Mouse (Mus musculus): Measurements from ENCODE around the gene Ms4a4d. TPM values are rescaled to one million over a fixed set of nuclear protein-coding genes. Genes with fewer than 3 reads are reported as not detected.
"Not testable (repeated sequence)": the region's sequence is repeated elsewhere in the genome, so short reads cannot be mapped to it uniquely, and the experiment has no call there.

Ms4a4d gene
- total and polyA plus RNA-seq, 2 experiments, result 3.8 to 7.1 TPM

- Histone ChIP-seq H3K9ac (ENCODE audit: low read depth, low read length) (no peak overlapping the region), H3K4me1 (ENCODE audit: control insufficient read depth, insufficient read depth, low read length) (no peaks in the 10 kb centered on the region), H3K79me2 (ENCODE audit: control insufficient read depth, insufficient read depth, low read length) (no peaks in the 10 kb centered on the region), H3K36me3 (ENCODE audit: control insufficient read depth, insufficient read depth, low read length) (no peaks in the 10 kb centered on the region), H3K27ac (replicated peaks; ENCODE audit: insufficient read depth, low read depth, low read length) (no peak overlapping the region), H3K4me3 (ENCODE audit: insufficient read depth, low read depth, low read length) (no peak overlapping the region), H3K27me3 (ENCODE audit: control insufficient read depth, insufficient read depth, low read length) (no peaks in the 10 kb centered on the region)
- DNase-seq (ENCODE audit: extremely low read depth, low read depth, low spot score), result no peak
- TF ChIP-seq CTCF (IDR thresholded peaks at IDR 0.05; ENCODE audit: low read depth, low read length) (no peak), POLR2A (IDR thresholded peaks at IDR 0.05; ENCODE audit: extremely low read depth, insufficient read depth, low read length) (no peak)
- 93% methylated on average over 1 of the region's 1 CpGs for WGBS
Measured at GRCm38 (mm10) chr19:11500796-11501195, 35.8 kb upstream of the Ms4a4d start.

- H3K79me2 ChIP-seq (ENCODE audit: control insufficient read depth, insufficient read depth, low read length), result no peaks in the 10 kb centered on the region
- TF ChIP-seq CTCF (IDR thresholded peaks at IDR 0.05; ENCODE audit: low read depth, low read length) (no peak), POLR2A (IDR thresholded peaks at IDR 0.05; ENCODE audit: extremely low read depth, insufficient read depth, low read length) (no peak)
- DNase-seq (ENCODE audit: extremely low read depth, low read depth, low spot score), result no peak
- no peak overlapping the region for H3K9ac ChIP-seq (ENCODE audit: low read depth, low read length)
- H3K36me3 ChIP-seq (ENCODE audit: control insufficient read depth, insufficient read depth, low read length), result no peaks in the 10 kb centered on the region
- 85% methylated on average over 4 of the region's 4 CpGs for WGBS
- H3K27me3 ChIP-seq (ENCODE audit: control insufficient read depth, insufficient read depth, low read length), result no peaks in the 10 kb centered on the region
- no peak overlapping the region for H3K27ac ChIP-seq (replicated peaks; ENCODE audit: insufficient read depth, low read depth, low read length)
- H3K4me1 ChIP-seq (ENCODE audit: control insufficient read depth, insufficient read depth, low read length), result no peaks in the 10 kb centered on the region
- H3K4me3 ChIP-seq (ENCODE audit: insufficient read depth, low read depth, low read length), result no peak overlapping the region
Measured at GRCm38 (mm10) chr19:11501326-11501725, 35.3 kb upstream of the Ms4a4d start.

- no peak overlapping the region for H3K27ac ChIP-seq (replicated peaks; ENCODE audit: insufficient read depth, low read depth, low read length)
- H3K4me3 ChIP-seq (ENCODE audit: insufficient read depth, low read depth, low read length), result no peak overlapping the region
- no peaks in the 10 kb centered on the region for H3K4me1 ChIP-seq (ENCODE audit: control insufficient read depth, insufficient read depth, low read length)
- TF ChIP-seq CTCF (IDR thresholded peaks at IDR 0.05; ENCODE audit: low read depth, low read length) (no peak), POLR2A (IDR thresholded peaks at IDR 0.05; ENCODE audit: extremely low read depth, insufficient read depth, low read length) (no peak)
- 57% methylated on average over 1 of the region's 1 CpGs for WGBS
- H3K36me3 ChIP-seq (ENCODE audit: control insufficient read depth, insufficient read depth, low read length), result no peaks in the 10 kb centered on the region
- H3K27me3 ChIP-seq (ENCODE audit: control insufficient read depth, insufficient read depth, low read length), result no peaks in the 10 kb centered on the region
- no peak for DNase-seq (ENCODE audit: extremely low read depth, low read depth, low spot score)
- no peak overlapping the region for H3K9ac ChIP-seq (ENCODE audit: low read depth, low read length)
- H3K79me2 ChIP-seq (ENCODE audit: control insufficient read depth, insufficient read depth, low read length), result no peaks in the 10 kb centered on the region
Measured at GRCm38 (mm10) chr19:11504857-11505256, 31.7 kb upstream of the Ms4a4d start.

GRCm38 (mm10) chr19:11513458-11513857 lies 23.1 kb upstream of the Ms4a4d start:
- Histone ChIP-seq H3K9ac (ENCODE audit: low read depth, low read length) (no peak overlapping the region), H3K27ac (replicated peaks; ENCODE audit: insufficient read depth, low read depth, low read length) (no peak overlapping the region), H3K4me3 (ENCODE audit: insufficient read depth, low read depth, low read length) (no peak overlapping the region), H3K79me2 (ENCODE audit: control insufficient read depth, insufficient read depth, low read length) (no peaks in the 10 kb centered on the region), H3K27me3 (ENCODE audit: control insufficient read depth, insufficient read depth, low read length) (no peaks in the 10 kb centered on the region), H3K36me3 (ENCODE audit: control insufficient read depth, insufficient read depth, low read length) (no peaks in the 10 kb centered on the region), H3K4me1 (ENCODE audit: control insufficient read depth, insufficient read depth, low read length) (peaks cover 6% of the 10 kb centered on the region; the same call in 1 of the 2 replicates)
- peak; percentile 33 for DNase-seq (ENCODE audit: extremely low read depth, low read depth, low spot score)
- TF ChIP-seq POLR2A (IDR thresholded peaks at IDR 0.05; ENCODE audit: extremely low read depth, insufficient read depth, low read length) (no peak), CTCF (IDR thresholded peaks at IDR 0.05; ENCODE audit: low read depth, low read length) (no peak)
- 63% methylated on average over 1 of the region's 1 CpGs for WGBS

GRCm38 (mm10) chr19:11516246-11516645 lies 20.4 kb upstream of the Ms4a4d start, which contains the start of gene Ms4a6b:
Ms4a6b (plus strand) TSS chr19:11516512.
- H3K79me2 ChIP-seq (ENCODE audit: control insufficient read depth, insufficient read depth, low read length), result no peaks in the 10 kb centered on the region
- no peaks in the 10 kb centered on the region for H3K36me3 ChIP-seq (ENCODE audit: control insufficient read depth, insufficient read depth, low read length)
- H3K4me3 ChIP-seq (ENCODE audit: insufficient read depth, low read depth, low read length), result no peak within 1 kb of the TSS
- no peak for DNase-seq (ENCODE audit: extremely low read depth, low read depth, low spot score)
- TF ChIP-seq POLR2A (IDR thresholded peaks at IDR 0.05; ENCODE audit: extremely low read depth, insufficient read depth, low read length), result no peak
- TF ChIP-seq CTCF (IDR thresholded peaks at IDR 0.05; ENCODE audit: low read depth, low read length), result no peak
- H3K9ac ChIP-seq (ENCODE audit: low read depth, low read length), result no peak within 1 kb of the TSS
- H3K27ac ChIP-seq (replicated peaks; ENCODE audit: insufficient read depth, low read depth, low read length), result no peak within 1 kb of the TSS
- H3K27me3 ChIP-seq (ENCODE audit: control insufficient read depth, insufficient read depth, low read length), result no peaks in the 10 kb centered on the region
- H3K4me1 ChIP-seq (ENCODE audit: control insufficient read depth, insufficient read depth, low read length), result peaks cover 6% of the 10 kb centered on the region; the same call in 1 of the 2 replicates

- Histone ChIP-seq H3K79me2 (ENCODE audit: control insufficient read depth, insufficient read depth, low read length) (no peaks in the 10 kb centered on the region), H3K27me3 (ENCODE audit: control insufficient read depth, insufficient read depth, low read length) (no peaks in the 10 kb centered on the region), H3K27ac (replicated peaks; ENCODE audit: insufficient read depth, low read depth, low read length) (no peak overlapping the region), H3K4me1 (ENCODE audit: control insufficient read depth, insufficient read depth, low read length) (peaks cover 6% of the 10 kb centered on the region; the same call in 1 of the 2 replicates), H3K4me3 (ENCODE audit: insufficient read depth, low read depth, low read length) (no peak overlapping the region), H3K9ac (ENCODE audit: low read depth, low read length) (no peak overlapping the region), H3K36me3 (ENCODE audit: control insufficient read depth, insufficient read depth, low read length) (no peaks in the 10 kb centered on the region)
- WGBS, result 71% methylated on average over 4 of the region's 4 CpGs
- TF ChIP-seq CTCF (IDR thresholded peaks at IDR 0.05; ENCODE audit: low read depth, low read length), result no peak
- TF ChIP-seq POLR2A (IDR thresholded peaks at IDR 0.05; ENCODE audit: extremely low read depth, insufficient read depth, low read length), result no peak
- DNase-seq (ENCODE audit: extremely low read depth, low read depth, low spot score), result peak; percentile 38
Measured at GRCm38 (mm10) chr19:11516845-11517244, 19.8 kb upstream of the Ms4a4d start.

GRCm38 (mm10) chr19:11517373-11517772 lies 19.2 kb upstream of the Ms4a4d start:
- not testable (repeated sequence) for H3K4me1 ChIP-seq (ENCODE audit: control insufficient read depth, insufficient read depth, low read length); H3K9ac ChIP-seq (ENCODE audit: low read depth, low read length); H3K27ac ChIP-seq (replicated peaks; ENCODE audit: insufficient read depth, low read depth, low read length); H3K36me3 ChIP-seq (ENCODE audit: control insufficient read depth, insufficient read depth, low read length); H3K27me3 ChIP-seq (ENCODE audit: control insufficient read depth, insufficient read depth, low read length); DNase-seq (ENCODE audit: extremely low read depth, low read depth, low spot score); H3K79me2 ChIP-seq (ENCODE audit: control insufficient read depth, insufficient read depth, low read length); H3K4me3 ChIP-seq (ENCODE audit: insufficient read depth, low read depth, low read length)
- 59% methylated on average over 1 of the region's 1 CpGs for WGBS

- WGBS, result 83% methylated on average over 2 of the region's 2 CpGs
- H3K36me3 ChIP-seq (ENCODE audit: control insufficient read depth, insufficient read depth, low read length); H3K79me2 ChIP-seq (ENCODE audit: control insufficient read depth, insufficient read depth, low read length); H3K4me1 ChIP-seq (ENCODE audit: control insufficient read depth, insufficient read depth, low read length); H3K27me3 ChIP-seq (ENCODE audit: control insufficient read depth, insufficient read depth, low read length); H3K27ac ChIP-seq (replicated peaks; ENCODE audit: insufficient read depth, low read depth, low read length); H3K9ac ChIP-seq (ENCODE audit: low read depth, low read length); H3K4me3 ChIP-seq (ENCODE audit: insufficient read depth, low read depth, low read length); DNase-seq (ENCODE audit: extremely low read depth, low read depth, low spot score): not testable (repeated sequence)
Measured at GRCm38 (mm10) chr19:11518356-11518755, 18.2 kb upstream of the Ms4a4d start.

Data from liver, adult 2 months (tissue).